Mouse (Mus musculus) hindbrain, embryonic 10.5 days (tissue): Measurements from ENCODE around the gene Bcar3. TPM values are rescaled to one million over a fixed set of nuclear protein-coding genes. Genes with fewer than 3 reads are reported as not detected.

Experiments used
- DNase-seq: peaks from one replicate; pipeline ENCODE4 v3.0.0-alpha.2; 2017; ENCODE audit warnings: low spot score
- H3K27ac ChIP-seq: fragments of 300-500 bp; sonication (generic); 2 replicates; pipeline ENCODE4 v1.5.1; 2016; ENCODE audit warnings: mild to moderate bottlenecking, moderate library complexity
- H3K27me3 ChIP-seq: fragments of 300-500 bp; sonication (generic); 2 replicates; pipeline ENCODE4 v1.6.1; 2016; ENCODE audit warnings: mild to moderate bottlenecking; ENCODE audit not compliant: poor library complexity, insufficient read depth, severe bottlenecking
- H3K36me3 ChIP-seq: fragments of 300-500 bp; sonication (generic); 2 replicates; pipeline ENCODE4 v1.6.1; 2016; ENCODE audit warnings: mild to moderate bottlenecking, moderate library complexity
- H3K4me1 ChIP-seq: fragments of 300-500 bp; sonication (generic); replicated peaks from 2 replicates; pipeline ENCODE4 v1.6.1; 2016; ENCODE audit warnings: mild to moderate bottlenecking
- H3K4me3 ChIP-seq: fragments of 300-500 bp; sonication (generic); 2 replicates; pipeline ENCODE4 v1.5.1; 2016; ENCODE audit warnings: mild to moderate bottlenecking, moderate library complexity
- H3K9me3 ChIP-seq: fragments of 300-500 bp; sonication (generic); 2 replicates; pipeline ENCODE4 v1.6.1; 2016; ENCODE audit warnings: mild to moderate bottlenecking, moderate library complexity
- WGBS: fragments of 180-500 bp; shearing (Covaris S2); methylation state at CpG from one replicate; pipeline ENCODE4 v1.1.7; 2016; 5-methylcytosine and 5-hydroxymethylcytosine counted together
- polyA plus RNA-seq: library from polyadenylated mRNA; unstranded; fragments of >200 nt; fragmentation: Nextera tagmentation; extraction: Ambion mirVana; gene quantifications from 2 replicates; pipeline ENCODE4 v1.2.1, GENCODE M21; 2016

Bcar3 gene
- polyA plus RNA-seq, 1 experiment from 2014 or later, result 10.5 TPM

- DNase-seq, result no peak
- 51% methylated on average over 8 of the region's 8 CpGs for WGBS
- H3K27me3 ChIP-seq, result no peaks in the 10 kb centered on the region
- H3K4me3 ChIP-seq, result no peak overlapping the region
- peak overlapping the region; percentile 75 for H3K27ac ChIP-seq
- no peaks in the 10 kb centered on the region for H3K36me3 ChIP-seq
- no peaks in the 10 kb centered on the region for H3K9me3 ChIP-seq
- H3K4me1 ChIP-seq, result peaks cover 95% of the 10 kb centered on the region
Measured at GRCm38 (mm10) chr3:122480065-122480675, 186.2 kb downstream of the Bcar3 start.

DNA sequence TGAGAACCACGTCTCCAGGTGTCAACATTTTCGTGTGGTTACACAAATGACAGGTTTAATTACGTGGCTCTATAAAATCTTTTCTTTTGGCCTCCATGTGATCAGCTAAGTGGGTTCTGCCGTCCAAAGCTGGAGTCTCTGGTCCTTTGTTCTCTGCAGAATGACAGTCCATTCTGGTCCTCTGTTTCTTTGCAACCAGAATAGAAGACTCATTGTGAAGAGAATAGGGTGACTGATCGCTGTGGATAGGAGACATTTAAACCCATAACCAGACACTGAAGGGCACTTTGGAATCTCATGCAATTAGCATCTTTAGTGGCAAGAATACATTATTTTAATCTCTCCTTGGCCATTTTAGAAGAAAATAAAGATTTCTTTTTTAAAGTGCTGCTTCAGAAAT lies 187.1 kb downstream of the Bcar3 start:
- Histone ChIP-seq H3K4me1 (peaks cover 87% of the 10 kb centered on the region), H3K27ac (peak overlapping the region; percentile 79)
- no peak for DNase-seq

DNA sequence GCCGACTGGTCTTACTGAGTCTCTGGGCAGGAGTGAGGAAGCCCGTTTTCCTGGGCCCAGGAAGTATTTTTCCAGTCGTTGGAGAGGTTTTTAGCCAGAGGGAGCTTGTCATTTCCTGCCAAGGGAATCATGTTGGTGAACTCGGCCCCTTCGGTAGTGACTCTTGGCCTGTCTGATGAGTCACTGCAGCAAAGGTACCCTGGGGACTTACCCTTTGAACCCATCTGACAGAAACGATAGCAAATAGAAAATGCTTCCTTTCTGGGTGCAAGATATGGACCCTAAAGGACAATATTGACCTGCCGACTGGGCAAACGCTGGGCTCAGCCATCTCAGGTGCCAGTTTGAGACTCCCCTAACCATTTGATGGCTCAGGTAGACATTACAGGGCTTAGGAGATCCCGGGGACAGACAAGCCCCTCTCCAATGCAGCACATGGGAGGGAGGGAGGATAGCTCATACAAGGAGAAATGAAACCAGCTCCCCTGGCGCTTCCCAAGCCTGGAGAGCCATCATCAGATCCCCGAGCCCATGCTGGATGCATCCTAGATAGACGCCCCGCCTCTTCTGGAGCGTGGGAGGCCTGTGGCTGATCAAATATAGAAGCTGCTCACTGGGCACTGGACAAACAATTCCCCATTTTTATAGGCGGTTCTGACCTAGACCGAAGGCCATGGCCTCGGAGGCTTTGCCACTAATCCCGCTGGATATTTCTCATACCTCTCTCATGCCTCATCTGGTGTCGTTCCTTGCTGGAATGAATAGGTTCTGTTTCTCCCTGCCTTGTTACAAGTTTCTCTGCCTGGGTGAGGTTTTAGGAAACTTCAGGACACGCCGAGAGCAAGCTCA lies 188.2 kb downstream of the Bcar3 start:
- Histone ChIP-seq H3K4me1 (peaks cover 77% of the 10 kb centered on the region), H3K27me3 (no peaks in the 10 kb centered on the region), H3K4me3 (no peak overlapping the region), H3K9me3 (no peaks in the 10 kb centered on the region), H3K36me3 (no peaks in the 10 kb centered on the region), H3K27ac (peak overlapping the region; percentile 79)
- 64% methylated on average over 21 of the region's 21 CpGs for WGBS
- no peak for DNase-seq

More for the DNA sequence above, 187.1 kb downstream of the Bcar3 start:
- Histone ChIP-seq H3K9me3 (no peaks in the 10 kb centered on the region), H3K36me3 (no peaks in the 10 kb centered on the region), H3K27me3 (no peaks in the 10 kb centered on the region), H3K4me3 (no peak overlapping the region)
- WGBS, result 34% methylated on average over 5 of the region's 5 CpGs

GRCm38 (mm10) chr3:122483066-122483782 lies 189.3 kb downstream of the Bcar3 start:
- WGBS, result 26% methylated on average over 14 of the region's 14 CpGs
- no peaks in the 10 kb centered on the region for H3K9me3 ChIP-seq
- H3K27me3 ChIP-seq, result no peaks in the 10 kb centered on the region
- DNase-seq, result no peak
- H3K36me3 ChIP-seq, result no peaks in the 10 kb centered on the region
- H3K4me1 ChIP-seq, result peaks cover 76% of the 10 kb centered on the region
- peak overlapping the region; percentile 27 for H3K4me3 ChIP-seq
- peak overlapping the region; percentile 79 for H3K27ac ChIP-seq

DNA sequence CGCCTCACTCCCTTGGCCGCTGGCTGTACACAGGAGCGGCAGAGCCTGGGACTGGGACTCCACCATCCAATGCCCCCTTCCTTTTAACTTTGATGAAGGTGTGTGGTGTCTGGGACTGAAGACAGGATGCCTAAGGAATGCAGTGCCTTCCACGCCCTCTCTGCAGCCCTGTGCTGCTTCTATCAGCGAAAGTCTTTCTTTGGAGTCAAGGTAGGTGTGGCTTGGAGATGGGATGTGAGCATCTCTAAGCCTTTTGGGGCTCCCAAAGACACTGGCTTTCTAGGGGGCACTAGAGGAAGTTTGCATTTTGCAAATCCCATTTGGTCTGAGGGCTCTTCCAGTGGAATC lies 189.8 kb downstream of the Bcar3 start:
- Histone ChIP-seq H3K9me3 (no peaks in the 10 kb centered on the region), H3K27ac (peak overlapping the region; percentile 79), H3K4me3 (peak overlapping the region; percentile 27), H3K4me1 (peaks cover 79% of the 10 kb centered on the region), H3K36me3 (no peaks in the 10 kb centered on the region), H3K27me3 (no peaks in the 10 kb centered on the region)
- no peak for DNase-seq
- WGBS, result 23% methylated on average over 5 of the region's 5 CpGs

- Histone ChIP-seq H3K27ac (peak overlapping the region; percentile 79; the same call in 1 of the 2 replicates), H3K36me3 (no peaks in the 10 kb centered on the region), H3K4me1 (peaks cover 76% of the 10 kb centered on the region), H3K4me3 (no peak overlapping the region), H3K9me3 (no peaks in the 10 kb centered on the region), H3K27me3 (no peaks in the 10 kb centered on the region)
- DNase-seq, result no peak
- WGBS, result 43% methylated on average over 3 of the region's 3 CpGs
Measured at GRCm38 (mm10) chr3:122484301-122484700, 190.4 kb downstream of the Bcar3 start.

GRCm38 (mm10) chr3:122485699-122486098 lies 191.8 kb downstream of the Bcar3 start:
- no peak for DNase-seq
- Histone ChIP-seq H3K27ac (no peak overlapping the region), H3K27me3 (no peaks in the 10 kb centered on the region), H3K4me1 (peaks cover 64% of the 10 kb centered on the region), H3K4me3 (no peak overlapping the region), H3K36me3 (no peaks in the 10 kb centered on the region), H3K9me3 (no peaks in the 10 kb centered on the region)
- 91% methylated on average over 4 of the region's 4 CpGs for WGBS

- Histone ChIP-seq H3K9me3 (no peaks in the 10 kb centered on the region), H3K4me1 (peaks cover 59% of the 10 kb centered on the region), H3K27ac (no peak overlapping the region), H3K36me3 (no peaks in the 10 kb centered on the region), H3K27me3 (no peaks in the 10 kb centered on the region), H3K4me3 (no peak overlapping the region)
- no peak for DNase-seq
- WGBS, result 87% methylated on average over 4 of the region's 4 CpGs
Measured at GRCm38 (mm10) chr3:122486193-122486592, 192.3 kb downstream of the Bcar3 start.

DNA sequence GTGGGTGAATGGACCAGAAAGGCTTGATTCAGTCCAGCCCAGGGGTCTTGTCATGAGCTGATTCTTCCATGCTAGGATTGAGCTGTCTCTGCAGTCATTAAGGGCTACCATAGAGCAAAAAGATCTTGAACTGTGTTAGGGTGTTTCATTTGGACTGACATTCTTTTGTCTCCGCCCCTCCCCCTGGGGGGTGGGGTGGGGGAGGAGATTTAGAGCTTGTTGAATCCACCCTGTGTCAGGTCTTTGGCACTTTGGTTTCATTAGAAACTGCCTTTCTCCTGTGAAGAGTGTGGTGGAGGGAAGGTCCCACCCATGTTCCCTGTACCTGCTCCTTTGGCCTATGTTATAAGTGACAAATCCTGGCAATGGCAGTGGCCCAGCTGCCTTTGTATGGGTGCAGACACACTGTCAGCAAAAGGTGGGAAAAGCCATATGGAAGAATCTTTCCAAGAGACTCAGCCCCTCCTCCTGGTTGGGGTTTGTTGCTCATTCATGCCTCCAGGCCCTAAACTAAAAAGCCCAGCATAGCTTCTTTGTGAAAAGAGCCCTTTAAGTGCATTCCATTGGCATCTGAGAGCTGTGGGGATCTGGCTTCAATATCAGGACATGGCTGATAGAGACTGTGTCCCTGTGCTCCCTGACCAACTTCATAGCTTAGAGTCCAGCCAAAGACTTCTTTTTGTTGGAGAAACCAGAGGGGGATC lies 194.3 kb downstream of the Bcar3 start:
- Histone ChIP-seq H3K36me3 (no peaks in the 10 kb centered on the region), H3K4me3 (no peak overlapping the region), H3K4me1 (peaks cover 43% of the 10 kb centered on the region), H3K9me3 (no peaks in the 10 kb centered on the region), H3K27ac (peak overlapping the region; percentile 50; the same call in 1 of the 2 replicates), H3K27me3 (no peaks in the 10 kb centered on the region)
- 50% methylated on average over 1 of the region's 1 CpGs for WGBS
- DNase-seq, result no peak

GRCm38 (mm10) chr3:122490574-122490973 lies 196.6 kb downstream of the Bcar3 start:
- H3K9me3 ChIP-seq, result no peaks in the 10 kb centered on the region
- peaks cover 25% of the 10 kb centered on the region for H3K4me1 ChIP-seq
- DNase-seq, result no peak
- 84% methylated on average over 6 of the region's 6 CpGs for WGBS
- no peak overlapping the region for H3K27ac ChIP-seq
- no peaks in the 10 kb centered on the region for H3K27me3 ChIP-seq
- no peak overlapping the region for H3K4me3 ChIP-seq
- no peaks in the 10 kb centered on the region for H3K36me3 ChIP-seq

GRCm38 (mm10) chr3:122492006-122492405 lies 198.1 kb downstream of the Bcar3 start:
- no peak overlapping the region for H3K4me3 ChIP-seq
- 92% methylated on average over 3 of the region's 3 CpGs for WGBS
- no peak for DNase-seq
- H3K4me1 ChIP-seq, result peaks cover 30% of the 10 kb centered on the region
- H3K9me3 ChIP-seq, result no peaks in the 10 kb centered on the region
- no peaks in the 10 kb centered on the region for H3K27me3 ChIP-seq
- no peak overlapping the region for H3K27ac ChIP-seq
- H3K36me3 ChIP-seq, result no peaks in the 10 kb centered on the region

GRCm38 (mm10) chr3:122492872-122493615 lies 199.1 kb downstream of the Bcar3 start:
- Histone ChIP-seq H3K36me3 (no peaks in the 10 kb centered on the region), H3K9me3 (no peaks in the 10 kb centered on the region), H3K4me3 (no peak overlapping the region), H3K4me1 (peaks cover 30% of the 10 kb centered on the region), H3K27me3 (no peaks in the 10 kb centered on the region), H3K27ac (no peak overlapping the region)
- WGBS, result 84% methylated on average over 21 of the region's 21 CpGs
- DNase-seq, result no peak
